Mouse (Mus musculus) stomach, embryonic 15.5 days (tissue): ENCODE data around the gene Slc25a18. TPM values are rescaled to one million over a fixed set of nuclear protein-coding genes. Genes with fewer than 3 reads are reported as not detected.
A peak's percentile ranks its signal among the peaks of the same experiment; 100 is the strongest.
"Not testable (repeated sequence)": the region's sequence is repeated elsewhere in the genome, so short reads cannot be mapped to it uniquely, and the experiment has no call there.

Experiments used
- ATAC-seq: fragments of 200-750 bp; cut with Nextera tagmentation; 2 replicates; pipeline ENCODE4 v1.8.0; 2017; ENCODE audit warnings: low read depth, moderate number of reproducible peaks, moderate TSS enrichment; ENCODE audit not compliant: insufficient read depth, low FRiP score
- H3K27ac ChIP-seq: fragments of 300-500 bp; sonication (generic); 2 replicates; pipeline ENCODE4 v1.5.1; 2015; ENCODE audit warnings: mild to moderate bottlenecking, inconsistent platforms
- H3K27me3 ChIP-seq: fragments of 300-500 bp; sonication (generic); replicated peaks from 2 replicates; pipeline ENCODE4 v1.6.1; 2015; ENCODE audit warnings: inconsistent platforms
- H3K36me3 ChIP-seq: fragments of 300-500 bp; sonication (generic); 2 replicates; pipeline ENCODE4 v1.6.1; 2015; ENCODE audit warnings: inconsistent platforms
- H3K4me1 ChIP-seq: fragments of 300-500 bp; sonication (generic); 2 replicates; pipeline ENCODE4 v1.6.1; 2015; ENCODE audit warnings: inconsistent platforms
- H3K4me2 ChIP-seq: fragments of 300-500 bp; sonication (generic); 2 replicates; pipeline ENCODE4 v1.6.1; 2015; ENCODE audit warnings: mild to moderate bottlenecking, inconsistent platforms
- H3K4me3 ChIP-seq: fragments of 300-500 bp; sonication (generic); replicated peaks from 2 replicates; pipeline ENCODE4 v1.5.1; 2015; ENCODE audit warnings: inconsistent platforms
- H3K9ac ChIP-seq: fragments of 300-500 bp; sonication (generic); 2 replicates; pipeline ENCODE4 v1.6.1; 2015; ENCODE audit warnings: inconsistent platforms
- H3K9me3 ChIP-seq: fragments of 300-500 bp; sonication (generic); 2 replicates; pipeline ENCODE4 v1.6.1; 2016; ENCODE audit warnings: inconsistent platforms
- WGBS: fragments of 180-500 bp; shearing (Covaris S2); methylation state at CpG from one replicate; pipeline ENCODE4 v1.1.7; 2015; 5-methylcytosine and 5-hydroxymethylcytosine counted together
- polyA plus RNA-seq: library from polyadenylated mRNA; unstranded; fragments of >200 nt; fragmentation: Nextera tagmentation; extraction: Ambion mirVana; gene quantifications from 2 replicates; pipeline ENCODE4 v1.2.1, GENCODE M21; 2015

The Slc25a18 gene
- polyA plus RNA-seq, 1 experiment from 2014 or later, result 0.09 TPM

DNA sequence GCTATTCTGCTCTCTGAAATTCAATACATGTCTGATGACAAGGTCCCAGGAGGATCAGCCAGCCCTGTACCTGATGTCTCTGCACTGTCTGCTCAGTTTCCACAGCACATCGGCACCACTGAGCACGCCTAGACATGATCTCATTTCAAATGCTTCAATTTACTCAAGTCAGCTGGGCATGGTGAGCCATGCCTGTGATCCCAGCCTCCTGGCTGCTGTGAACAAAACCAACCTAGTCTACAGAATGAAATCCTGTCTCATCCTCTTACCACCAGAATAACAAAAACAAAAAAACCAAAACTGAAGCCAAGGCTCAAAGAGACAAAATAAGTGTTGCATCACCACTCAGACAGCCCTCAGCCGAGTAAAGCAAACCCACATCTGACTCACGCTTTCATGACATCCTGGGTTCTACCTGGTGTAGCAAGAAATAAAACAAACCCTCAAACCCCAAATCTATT, 26.2 kb downstream of the Slc25a18 start:
- Histone ChIP-seq H3K4me3 (no peak overlapping the region), H3K27me3 (no peaks in the 10 kb centered on the region), H3K4me1 (no peaks in the 10 kb centered on the region), H3K36me3 (peaks cover 60% of the 10 kb centered on the region), H3K9me3 (no peaks in the 10 kb centered on the region), H3K4me2 (no peak overlapping the region), H3K27ac (0 out of 2 replicates have a peak overlapping the region, but pooled peaks have one; percentile 8), H3K9ac (no peak overlapping the region)
- ATAC-seq, result no peak
- WGBS, result 81% methylated on average over 4 of the region's 4 CpGs

DNA sequence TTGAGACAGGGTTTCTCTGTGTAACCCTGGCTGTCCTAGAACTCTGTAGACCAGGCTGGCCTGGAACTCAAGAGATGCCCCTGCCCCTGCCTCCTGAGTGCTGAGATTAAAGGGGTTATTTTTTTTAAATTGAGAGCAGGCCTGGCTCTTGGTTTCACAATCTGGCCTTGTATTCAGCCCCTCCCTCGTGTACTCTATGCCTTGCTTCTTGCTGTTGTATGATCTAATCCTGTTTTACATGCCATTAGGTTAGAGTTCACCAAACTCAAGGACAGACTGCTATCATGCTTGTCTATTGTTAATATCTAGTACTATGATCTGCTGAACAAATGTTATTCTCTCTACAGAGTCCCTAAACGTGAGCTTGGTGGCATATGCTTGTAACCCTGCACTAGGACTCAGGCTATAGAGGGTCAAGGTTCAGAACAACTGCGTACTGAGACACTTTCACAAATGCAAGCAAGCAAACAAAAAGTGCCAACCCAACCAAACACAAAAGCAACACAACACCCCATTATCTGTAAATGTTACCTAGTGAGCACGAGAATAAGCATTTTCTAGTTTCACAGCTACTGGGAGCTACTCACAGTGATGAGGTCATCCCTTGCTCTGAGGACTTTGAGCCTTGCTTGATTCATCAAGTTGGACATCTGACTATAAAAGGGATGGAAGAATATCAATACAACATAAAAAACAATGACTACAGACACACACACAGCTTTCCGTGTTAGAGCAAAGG, 33.8 kb downstream of the Slc25a18 start:
- no peaks in the 10 kb centered on the region for H3K27me3 ChIP-seq
- WGBS, result 62% methylated on average over 5 of the region's 5 CpGs
- no peaks in the 10 kb centered on the region for H3K4me1 ChIP-seq
- ATAC-seq, result peak; percentile 45; the same call in 1 of the 2 replicates
- H3K27ac ChIP-seq, result peak overlapping the region; percentile 54
- H3K4me2 ChIP-seq, result no peak overlapping the region
- H3K36me3 ChIP-seq, result peaks cover 42% of the 10 kb centered on the region
- no peak overlapping the region for H3K4me3 ChIP-seq
- no peak overlapping the region for H3K9ac ChIP-seq
- no peaks in the 10 kb centered on the region for H3K9me3 ChIP-seq

DNA sequence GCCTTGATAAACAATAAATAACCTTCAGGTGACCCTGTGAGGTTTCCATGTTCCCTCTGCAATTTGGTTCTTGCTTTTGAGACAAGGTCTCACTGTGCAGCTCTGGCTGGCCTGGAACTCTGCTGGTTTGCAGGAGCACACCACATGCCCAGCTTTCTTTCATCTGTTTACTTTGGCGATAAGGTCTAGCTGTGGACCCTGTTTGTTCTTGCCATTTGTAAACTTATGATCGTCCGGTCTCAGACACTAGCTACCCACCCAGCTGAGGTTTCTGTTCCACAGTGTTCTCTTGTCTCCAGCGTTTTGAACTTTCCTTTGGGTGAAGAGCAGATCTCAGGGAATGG, 34.3 kb downstream of the Slc25a18 start:
- Histone ChIP-seq H3K9me3 (no peaks in the 10 kb centered on the region), H3K4me3 (no peak overlapping the region), H3K27ac (peak overlapping the region; percentile 54), H3K36me3 (peaks cover 38% of the 10 kb centered on the region), H3K27me3 (no peaks in the 10 kb centered on the region), H3K4me2 (no peak overlapping the region), H3K4me1 (no peaks in the 10 kb centered on the region), H3K9ac (no peak overlapping the region)
- ATAC-seq, result peak; percentile 87
- WGBS, result 65% methylated on average over 4 of the region's 4 CpGs

DNA sequence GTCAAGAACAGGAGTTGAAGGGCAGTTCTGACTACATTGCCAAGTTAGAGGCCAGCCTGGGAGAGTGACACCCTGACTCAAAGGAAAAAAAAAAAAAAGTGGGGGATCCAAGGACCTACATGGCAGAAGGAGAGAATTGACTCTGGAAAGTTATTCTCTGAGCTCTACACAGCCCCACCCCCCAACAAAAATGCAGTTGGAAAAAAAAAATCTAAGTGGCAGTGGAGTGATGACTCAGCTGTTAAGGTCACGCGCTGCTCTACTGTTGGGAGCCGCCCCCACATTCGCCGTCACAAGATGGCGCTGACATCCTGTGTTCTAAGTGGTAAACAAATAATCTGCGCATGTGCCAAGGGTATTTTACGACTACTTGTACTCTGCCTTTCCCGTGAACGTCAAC, 38.6 kb downstream of the Slc25a18 start:
- H3K4me1 ChIP-seq, ATAC-seq, H3K9me3 ChIP-seq, H3K9ac ChIP-seq, H3K4me3 ChIP-seq, H3K27ac ChIP-seq, H3K27me3 ChIP-seq, H3K4me2 ChIP-seq: not testable (repeated sequence)
- 98% methylated on average over 10 of the region's 10 CpGs for WGBS
- peaks cover 10% of the 10 kb centered on the region; the same call in 1 of the 2 replicates for H3K36me3 ChIP-seq

DNA sequence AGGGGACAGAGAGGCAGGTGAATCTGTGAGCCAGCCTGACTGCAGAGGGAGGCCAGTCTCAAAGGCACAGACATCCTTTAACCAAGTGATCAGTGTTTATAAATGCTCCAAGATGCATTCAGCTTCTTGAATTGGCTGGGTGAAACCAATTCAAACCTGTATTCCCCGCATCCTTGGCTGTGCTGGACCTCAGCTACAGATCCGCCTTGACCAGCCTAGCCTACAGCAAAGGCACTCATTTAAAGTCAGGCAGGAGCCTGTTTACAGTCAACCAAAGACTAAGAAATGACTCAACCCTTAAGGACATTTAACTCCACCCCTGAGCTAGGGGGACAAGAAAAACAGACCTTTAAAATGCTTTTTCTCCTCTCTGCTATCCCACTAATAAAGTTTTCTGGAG, 45.9 kb downstream of the Slc25a18 start:
- Histone ChIP-seq H3K27me3 (no peaks in the 10 kb centered on the region), H3K9me3 (no peaks in the 10 kb centered on the region), H3K9ac (no peak overlapping the region), H3K4me3 (no peak overlapping the region), H3K27ac (no peak overlapping the region), H3K36me3 (peaks cover 19% of the 10 kb centered on the region), H3K4me1 (peaks cover 5% of the 10 kb centered on the region), H3K4me2 (no peak overlapping the region)
- WGBS, result 94% methylated on average over 2 of the region's 2 CpGs
- no peak for ATAC-seq

DNA sequence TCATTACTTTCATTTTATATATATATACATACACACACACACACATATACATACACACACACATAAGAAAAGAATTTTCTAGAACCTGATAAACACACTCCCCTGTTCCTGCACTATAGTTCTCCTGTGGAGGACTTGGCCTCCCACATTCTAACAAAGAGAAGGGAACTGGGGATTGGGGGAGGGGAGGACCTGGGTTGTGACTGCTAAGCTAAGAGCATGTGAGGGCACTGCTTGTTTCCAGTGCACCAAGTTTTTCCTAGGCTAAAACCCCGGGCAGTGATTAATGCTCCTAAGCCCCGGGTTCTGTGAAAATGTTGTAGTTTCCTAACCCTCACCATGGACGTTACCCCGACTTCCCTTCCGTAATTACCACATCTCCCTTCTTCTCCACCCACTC, 46.8 kb downstream of the Slc25a18 start:
- H3K9ac ChIP-seq, result no peak overlapping the region
- H3K4me2 ChIP-seq, result no peak overlapping the region; the same call in 1 of the 2 replicates
- H3K27me3 ChIP-seq, result no peaks in the 10 kb centered on the region
- H3K9me3 ChIP-seq, result no peaks in the 10 kb centered on the region
- WGBS, result 75% methylated on average over 5 of the region's 5 CpGs
- H3K4me3 ChIP-seq, result no peak overlapping the region
- no peak for ATAC-seq
- H3K4me1 ChIP-seq, result peaks cover 5% of the 10 kb centered on the region
- peaks cover 19% of the 10 kb centered on the region for H3K36me3 ChIP-seq
- no peak overlapping the region for H3K27ac ChIP-seq

DNA sequence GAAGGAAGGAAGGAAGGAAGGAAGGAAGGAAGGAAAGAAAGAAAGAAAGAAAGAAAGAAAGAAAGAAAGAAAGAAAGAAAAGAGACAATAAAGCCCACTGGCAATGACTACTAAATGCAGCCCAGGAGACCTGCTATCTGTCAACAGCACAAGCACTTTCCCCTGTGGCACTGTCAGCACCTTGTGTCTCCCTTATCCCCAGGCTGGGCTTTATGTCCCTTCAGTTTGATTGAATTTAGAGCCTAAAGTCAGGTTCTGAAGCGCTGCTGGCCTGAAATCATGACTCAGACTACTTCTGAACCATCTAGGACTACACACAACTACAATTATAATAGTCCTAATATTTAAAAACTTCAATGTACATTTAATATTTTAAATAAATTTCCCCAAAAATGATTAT, 47.6 kb downstream of the Slc25a18 start:
- no peak for ATAC-seq
- H3K9ac ChIP-seq, result no peak overlapping the region

DNA sequence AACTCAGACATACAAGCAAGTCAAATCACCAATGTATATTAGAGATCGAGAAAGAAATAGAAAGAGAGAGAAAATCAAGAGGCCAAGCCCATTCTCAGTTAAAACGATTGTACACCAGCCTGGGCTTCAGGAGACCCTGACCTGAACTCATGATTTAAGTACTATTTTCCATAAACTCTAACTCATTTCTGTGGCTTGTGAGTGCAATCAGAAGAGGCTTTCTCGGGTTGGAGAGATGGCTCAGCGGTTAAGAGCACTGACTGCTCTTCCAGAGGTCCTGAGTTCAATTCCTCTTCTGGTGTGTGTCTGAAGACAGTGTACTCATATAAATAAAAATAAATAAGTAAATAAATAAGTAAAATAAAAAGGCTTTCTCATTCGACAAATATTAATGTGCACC, 48.3 kb downstream of the Slc25a18 start:
- WGBS, result 43% methylated on average over 5 of the region's 5 CpGs
- Histone ChIP-seq H3K4me3 (peak overlapping the region; percentile 100), H3K27ac (peak overlapping the region; percentile 95; the same call in 1 of the 2 replicates), H3K9ac (peak overlapping the region; percentile 74; the same call in 1 of the 2 replicates), H3K27me3 (no peaks in the 10 kb centered on the region), H3K4me1 (peaks cover 5% of the 10 kb centered on the region), H3K36me3 (peaks cover 19% of the 10 kb centered on the region), H3K4me2 (peak overlapping the region; percentile 59), H3K9me3 (no peaks in the 10 kb centered on the region)
- ATAC-seq, result no peak

More for the DNA sequence above, 47.6 kb downstream of the Slc25a18 start:
- H3K4me1 ChIP-seq, result peaks cover 5% of the 10 kb centered on the region
- WGBS, result 86% methylated on average over 1 of the region's 1 CpGs
- H3K4me2 ChIP-seq, result peak overlapping the region; percentile 16; the same call in 1 of the 2 replicates
- no peak overlapping the region for H3K27ac ChIP-seq
- peaks cover 19% of the 10 kb centered on the region for H3K36me3 ChIP-seq
- H3K9me3 ChIP-seq, result no peaks in the 10 kb centered on the region
- no peak overlapping the region; the same call in 1 of the 2 replicates for H3K4me3 ChIP-seq
- no peaks in the 10 kb centered on the region for H3K27me3 ChIP-seq

DNA sequence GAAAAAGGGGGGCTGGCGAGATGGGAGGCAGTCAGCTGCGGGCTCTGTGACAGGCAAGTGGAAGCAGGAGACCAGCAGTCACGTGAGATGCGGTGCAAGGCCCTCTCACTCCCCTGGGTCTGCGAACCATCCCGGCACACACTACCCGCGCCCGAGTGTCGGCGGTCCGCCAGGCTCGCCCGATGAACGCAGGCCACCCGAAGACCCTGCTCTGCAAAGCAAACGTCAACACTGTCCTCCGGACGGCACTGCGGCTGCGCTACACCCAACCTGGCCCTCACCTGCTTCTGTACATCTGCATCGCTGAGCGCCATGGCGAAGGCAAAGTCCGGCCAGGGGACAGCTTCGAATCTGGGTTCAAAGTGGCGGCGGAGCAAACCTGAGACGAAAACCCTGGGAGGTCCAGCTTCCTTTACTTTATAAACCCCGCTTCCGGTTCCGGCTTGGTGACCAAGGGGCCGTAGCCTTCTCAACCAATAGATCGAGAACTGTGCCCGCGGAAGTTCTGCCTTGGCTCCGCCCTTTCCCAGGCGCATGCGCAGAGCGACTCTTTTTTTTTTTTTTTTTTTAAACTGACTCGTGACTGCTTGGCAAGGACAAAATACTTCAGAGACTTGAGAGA, 49.0 kb downstream of the Slc25a18 start, which contains the start of gene Atp6v1e1:
Gene Atp6v1e1 (minus strand): TSS at position 487 of the 622 bp plus-strand sequence.
- H3K9ac ChIP-seq, result peak within 1 kb of the TSS; percentile 74
- H3K4me1 ChIP-seq, result peaks cover 5% of the 10 kb centered on the region
- H3K27ac ChIP-seq, result peak within 1 kb of the TSS; percentile 95
- H3K4me2 ChIP-seq, result peak within 1 kb of the TSS; percentile 59
- H3K36me3 ChIP-seq, result peaks cover 15% of the 10 kb centered on the region
- H3K4me3 ChIP-seq, result peak within 1 kb of the TSS; percentile 100
- peak; percentile 94 for ATAC-seq
- under 1% methylated on average over 41 of the region's 41 CpGs for WGBS
- no peaks in the 10 kb centered on the region for H3K9me3 ChIP-seq
- H3K27me3 ChIP-seq, result no peaks in the 10 kb centered on the region

DNA sequence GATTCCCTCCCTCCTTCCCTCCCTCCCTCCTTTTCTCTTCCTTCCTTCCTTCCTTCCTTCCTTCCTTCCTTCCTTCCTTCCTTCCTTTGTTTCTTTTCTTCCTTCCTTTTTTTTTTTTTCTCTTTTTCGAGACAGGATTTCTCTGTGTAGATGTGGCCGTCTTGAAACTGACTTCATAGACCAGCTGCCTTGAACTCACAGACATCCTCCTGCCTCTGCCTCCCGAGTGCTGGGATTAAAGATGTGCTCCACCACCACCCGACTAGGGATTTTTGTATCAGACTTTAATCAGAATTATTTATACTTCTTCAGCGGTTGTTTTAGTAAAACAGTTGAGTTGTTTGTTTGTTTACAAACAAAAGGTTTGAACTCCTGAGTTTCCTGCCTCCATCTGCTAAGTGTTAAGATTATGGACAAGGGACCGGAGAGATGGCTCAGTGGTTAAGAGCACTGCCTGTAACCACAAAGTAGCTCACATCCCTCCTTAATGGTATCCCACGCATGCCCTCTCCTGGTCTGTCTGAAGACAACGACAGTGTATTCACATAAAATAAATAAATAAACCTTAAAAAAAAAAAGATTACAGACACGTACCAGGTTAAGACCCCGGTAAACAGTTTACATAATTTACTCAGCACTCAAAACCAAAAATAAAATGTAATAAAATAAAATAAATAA, 49.7 kb downstream of the Slc25a18 start:
- Histone ChIP-seq H3K27me3 (no peaks in the 10 kb centered on the region), H3K4me3 (peak overlapping the region; percentile 100), H3K4me2 (peak overlapping the region; percentile 42), H3K9ac (no peak overlapping the region), H3K9me3 (no peaks in the 10 kb centered on the region), H3K36me3 (peaks cover 9% of the 10 kb centered on the region), H3K4me1 (peaks cover 5% of the 10 kb centered on the region), H3K27ac (peak overlapping the region; percentile 95; the same call in 1 of the 2 replicates)
- WGBS, result 64% methylated on average over 10 of the region's 10 CpGs
- ATAC-seq, result no peak

DNA sequence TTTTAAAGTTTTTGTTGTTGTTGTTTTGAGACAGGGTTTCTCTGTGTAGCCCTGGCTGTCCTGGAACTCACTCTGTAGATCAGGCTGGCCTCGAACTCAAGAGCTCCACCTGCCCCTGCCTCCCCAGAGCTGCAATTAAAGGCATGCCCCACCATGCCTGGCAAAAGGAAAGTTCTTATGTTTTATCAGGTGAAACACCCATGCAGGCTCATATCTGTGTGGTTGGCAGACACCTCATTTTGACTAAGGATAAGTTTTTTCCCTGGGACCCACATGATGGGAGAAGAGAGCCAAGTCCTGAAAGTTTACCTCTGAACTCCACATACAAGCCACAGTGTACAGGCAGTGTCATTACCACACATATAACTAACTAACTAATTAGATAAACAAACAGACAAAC, 56.7 kb downstream of the Slc25a18 start:
- no peaks in the 10 kb centered on the region for H3K9me3 ChIP-seq

More for the DNA sequence above, 56.7 kb downstream of the Slc25a18 start:
- peak; percentile 64; the same call in 1 of the 2 replicates for ATAC-seq
- Histone ChIP-seq H3K36me3 (no peaks in the 10 kb centered on the region), H3K9ac (no peak overlapping the region), H3K27ac (no peak overlapping the region), H3K27me3 (no peaks in the 10 kb centered on the region), H3K4me3 (no peak overlapping the region), H3K4me2 (no peak overlapping the region), H3K4me1 (no peaks in the 10 kb centered on the region)
- 72% methylated on average over 1 of the region's 1 CpGs for WGBS
